Mouse (Mus musculus) liver, adult 2 months (tissue): ENCODE measurements around the gene Hnf4a. TPM values are rescaled to one million over a fixed set of nuclear protein-coding genes. Genes with fewer than 3 reads are reported as not detected.

Source experiments
- DNase-seq: peaks from one replicate; pipeline ENCODE4 v3.0.0-alpha.2; 2011; ENCODE audit warnings: low read depth, low spot score; ENCODE audit errors: extremely low read depth
- H3K27ac ChIP-seq: fragments of 200-500 bp; replicated peaks from 2 replicates; pipeline ENCODE4 v1.5.1; 2012; ENCODE audit warnings: low read depth, mild to moderate bottlenecking, control low read depth, inconsistent platforms, low read length; ENCODE audit not compliant: insufficient read depth
- H3K27me3 ChIP-seq: fragments of 200-500 bp; 2 replicates; pipeline ENCODE4 v1.6.1; 2012; ENCODE audit warnings: mild to moderate bottlenecking, moderate library complexity, low read length, inconsistent platforms; ENCODE audit not compliant: control insufficient read depth, insufficient read depth
- H3K36me3 ChIP-seq: fragments of 200-500 bp; 2 replicates; pipeline ENCODE4 v1.6.1; 2012; ENCODE audit warnings: low read length, inconsistent platforms; ENCODE audit not compliant: control insufficient read depth, insufficient read depth
- H3K4me1 ChIP-seq: fragments of 200-500 bp; 2 replicates; pipeline ENCODE4 v1.6.1; 2011; ENCODE audit warnings: low read length; ENCODE audit not compliant: control insufficient read depth, insufficient read depth
- H3K4me3 ChIP-seq: fragments of 200-500 bp; 2 replicates; pipeline ENCODE4 v1.5.1; 2011; ENCODE audit warnings: low read depth, mild to moderate bottlenecking, control low read depth, low read length, moderate library complexity; ENCODE audit not compliant: insufficient read depth
- H3K79me2 ChIP-seq: fragments of 200-500 bp; 2 replicates; pipeline ENCODE4 v1.6.1; 2012; ENCODE audit warnings: inconsistent platforms, mild to moderate bottlenecking, low read length, moderate library complexity; ENCODE audit not compliant: control insufficient read depth, insufficient read depth
- H3K9ac ChIP-seq: fragments of 200-500 bp; 2 replicates; pipeline ENCODE4 v1.6.1; 2012; ENCODE audit warnings: low read depth, mild to moderate bottlenecking, control low read depth, inconsistent platforms, low read length
- CTCF ChIP-seq: fragments of 200-500 bp; IDR thresholded peaks from 2 replicates; pipeline ENCODE4 v1.5.1; 2011; ENCODE audit warnings: low read depth, low read length, control low read depth
- POLR2A ChIP-seq: fragments of 200-500 bp; IDR thresholded peaks from 2 replicates; pipeline ENCODE4 v1.6.1; 2011; ENCODE audit warnings: low read length, control low read depth; ENCODE audit not compliant: insufficient read depth; ENCODE audit errors: extremely low read depth
- WGBS: fragments of 180-500 bp; shearing (Covaris S2); methylation state at CpG from one replicate; pipeline ENCODE4 v1.1.7; 2018; 5-methylcytosine and 5-hydroxymethylcytosine counted together
- polyA plus RNA-seq: library from polyadenylated mRNA; depleted of rRNA; stranded (reverse); fragments of >200 nt; gene quantifications from 2 replicates; pipeline ENCODE4 v1.2.3, GENCODE M21; 2012
- total RNA-seq: library from RNA; depleted of rRNA; stranded (reverse); fragments of >200 nt; gene quantifications from 2 replicates; pipeline ENCODE4 v1.2.3, GENCODE M21; 2014

The Hnf4a gene
- total and polyA plus RNA-seq, 2 experiments, result 164 to 260 TPM

GRCm38 (mm10) chr2:163462801-163463200 is 43.8 kb upstream of the Hnf4a start:
- 77% methylated on average over 11 of the region's 11 CpGs for WGBS
- no peak for DNase-seq
- no peak overlapping the region for H3K9ac ChIP-seq
- TF ChIP-seq POLR2A (no peak), CTCF (no peak)
- no peaks in the 10 kb centered on the region for H3K27me3 ChIP-seq
- no peak overlapping the region for H3K27ac ChIP-seq
- peaks cover under 1% of the 10 kb centered on the region; the same call in 1 of the 2 replicates for H3K36me3 ChIP-seq
- H3K4me3 ChIP-seq, result no peak overlapping the region
- H3K4me1 ChIP-seq, result peaks cover 2% of the 10 kb centered on the region; the same call in 1 of the 2 replicates
- no peaks in the 10 kb centered on the region for H3K79me2 ChIP-seq

GRCm38 (mm10) chr2:163463251-163463769 is 43.3 kb upstream of the Hnf4a start:
- H3K4me3 ChIP-seq, result no peak overlapping the region
- H3K36me3 ChIP-seq, result peaks cover 6% of the 10 kb centered on the region; the same call in 1 of the 2 replicates
- H3K9ac ChIP-seq, result no peak overlapping the region
- WGBS, result 69% methylated on average over 10 of the region's 10 CpGs
- no peak overlapping the region for H3K27ac ChIP-seq
- no peak for DNase-seq
- H3K27me3 ChIP-seq, result no peaks in the 10 kb centered on the region
- H3K4me1 ChIP-seq, result peaks cover 2% of the 10 kb centered on the region; the same call in 1 of the 2 replicates
- H3K79me2 ChIP-seq, result no peaks in the 10 kb centered on the region
- no peak for TF ChIP-seq POLR2A
- no peak for TF ChIP-seq CTCF

GRCm38 (mm10) chr2:163463998-163464397 is 42.6 kb upstream of the Hnf4a start:
- Histone ChIP-seq H3K9ac (no peak overlapping the region), H3K27me3 (no peaks in the 10 kb centered on the region), H3K27ac (no peak overlapping the region), H3K4me3 (no peak overlapping the region), H3K79me2 (no peaks in the 10 kb centered on the region), H3K4me1 (peaks cover 4% of the 10 kb centered on the region; the same call in 1 of the 2 replicates), H3K36me3 (peaks cover 6% of the 10 kb centered on the region; the same call in 1 of the 2 replicates)
- TF ChIP-seq CTCF, result no peak
- no peak for TF ChIP-seq POLR2A
- WGBS, result 29% methylated on average over 4 of the region's 4 CpGs
- DNase-seq, result peak; percentile 65

- WGBS, result 73% methylated on average over 6 of the region's 6 CpGs
- peaks cover 7% of the 10 kb centered on the region for H3K4me1 ChIP-seq
- no peak overlapping the region for H3K9ac ChIP-seq
- no peak overlapping the region for H3K27ac ChIP-seq
- no peak for TF ChIP-seq CTCF
- no peak for TF ChIP-seq POLR2A
- DNase-seq, result no peak
- H3K4me3 ChIP-seq, result no peak overlapping the region
- peaks cover under 1% of the 10 kb centered on the region; the same call in 1 of the 2 replicates for H3K79me2 ChIP-seq
- H3K27me3 ChIP-seq, result no peaks in the 10 kb centered on the region
- peaks cover 11% of the 10 kb centered on the region; the same call in 1 of the 2 replicates for H3K36me3 ChIP-seq
Measured at GRCm38 (mm10) chr2:163464562-163464961, 42.0 kb upstream of the Hnf4a start.

GRCm38 (mm10) chr2:163466771-163467170 is 39.8 kb upstream of the Hnf4a start:
- H3K36me3 ChIP-seq, result peaks cover 12% of the 10 kb centered on the region; the same call in 1 of the 2 replicates
- no peak for TF ChIP-seq POLR2A
- no peak for TF ChIP-seq CTCF
- H3K4me1 ChIP-seq, result peaks cover 16% of the 10 kb centered on the region
- no peak overlapping the region for H3K9ac ChIP-seq
- 76% methylated on average over 8 of the region's 8 CpGs for WGBS
- no peak overlapping the region for H3K4me3 ChIP-seq
- DNase-seq, result no peak
- no peaks in the 10 kb centered on the region for H3K27me3 ChIP-seq
- peaks cover 5% of the 10 kb centered on the region; the same call in 1 of the 2 replicates for H3K79me2 ChIP-seq
- H3K27ac ChIP-seq, result no peak overlapping the region

GRCm38 (mm10) chr2:163467585-163467984 is 39.0 kb upstream of the Hnf4a start:
- no peak for TF ChIP-seq POLR2A
- no peak for TF ChIP-seq CTCF
- peaks cover 16% of the 10 kb centered on the region for H3K4me1 ChIP-seq
- peaks cover 5% of the 10 kb centered on the region; the same call in 1 of the 2 replicates for H3K79me2 ChIP-seq
- H3K27ac ChIP-seq, result no peak overlapping the region
- H3K4me3 ChIP-seq, result no peak overlapping the region
- no peaks in the 10 kb centered on the region for H3K27me3 ChIP-seq
- H3K9ac ChIP-seq, result no peak overlapping the region
- no peak for DNase-seq
- 90% methylated on average over 6 of the region's 6 CpGs for WGBS
- peaks cover 12% of the 10 kb centered on the region; the same call in 1 of the 2 replicates for H3K36me3 ChIP-seq
